Mouse (Mus musculus) cerebellum, adult 2 months (tissue): ENCODE results near the gene Leo1. TPM values are rescaled to one million over a fixed set of nuclear protein-coding genes. Genes with fewer than 3 reads are reported as not detected.
"Not testable (repeated sequence)": the region's sequence is repeated elsewhere in the genome, so short reads cannot be mapped to it uniquely, and the experiment has no call there.

Experiments used
- DNase-seq, 2 experiments: peaks; one replicate each; pipeline ENCODE4 v3.0.0; 2021
- H3K27ac ChIP-seq: fragments of 200-500 bp; 2 replicates; pipeline ENCODE4 v1.5.1; 2012; ENCODE audit warnings: low read length, control low read depth, inconsistent platforms; ENCODE audit not compliant: insufficient read depth
- H3K27me3 ChIP-seq: fragments of 200-500 bp; 2 replicates; pipeline ENCODE4 v1.6.1; 2012; ENCODE audit warnings: inconsistent platforms, mild to moderate bottlenecking, low read length, moderate library complexity; ENCODE audit not compliant: control insufficient read depth, insufficient read depth
- H3K4me1 ChIP-seq: fragments of 200-500 bp; 2 replicates; pipeline ENCODE4 v1.6.1; 2011; ENCODE audit warnings: low read length; ENCODE audit not compliant: control insufficient read depth, insufficient read depth
- H3K4me3 ChIP-seq: fragments of 200-500 bp; replicated peaks from 2 replicates; pipeline ENCODE3; 2011; ENCODE audit warnings: mild to moderate bottlenecking, low read depth, low read length, control low read depth; ENCODE audit not compliant: insufficient read depth
- CTCF ChIP-seq: fragments of 200-500 bp; IDR thresholded peaks from 2 replicates; pipeline ENCODE4 v1.5.1; 2011; ENCODE audit warnings: low read depth, mild to moderate bottlenecking, control low read depth, low read length, moderate library complexity, borderline replicate concordance; ENCODE audit not compliant: insufficient read depth
- POLR2A ChIP-seq: fragments of 200-500 bp; IDR thresholded peaks from 2 replicates; pipeline ENCODE4 v1.6.1; 2011; ENCODE audit warnings: low read length, control low read depth, borderline replicate concordance; ENCODE audit not compliant: insufficient read depth
- WGBS: fragments of 180-500 bp; shearing (Covaris S2); methylation state at CpG from one replicate; pipeline ENCODE4 v1.1.7; 2018; 5-methylcytosine and 5-hydroxymethylcytosine counted together
- polyA plus RNA-seq: library from polyadenylated mRNA; depleted of rRNA; stranded (reverse); fragments of >200 nt; gene quantifications from 2 replicates; pipeline ENCODE4 v1.2.3, GENCODE M21; 2012

Leo1 gene
- polyA plus RNA-seq, 1 experiment = 26.9 TPM

DNA sequence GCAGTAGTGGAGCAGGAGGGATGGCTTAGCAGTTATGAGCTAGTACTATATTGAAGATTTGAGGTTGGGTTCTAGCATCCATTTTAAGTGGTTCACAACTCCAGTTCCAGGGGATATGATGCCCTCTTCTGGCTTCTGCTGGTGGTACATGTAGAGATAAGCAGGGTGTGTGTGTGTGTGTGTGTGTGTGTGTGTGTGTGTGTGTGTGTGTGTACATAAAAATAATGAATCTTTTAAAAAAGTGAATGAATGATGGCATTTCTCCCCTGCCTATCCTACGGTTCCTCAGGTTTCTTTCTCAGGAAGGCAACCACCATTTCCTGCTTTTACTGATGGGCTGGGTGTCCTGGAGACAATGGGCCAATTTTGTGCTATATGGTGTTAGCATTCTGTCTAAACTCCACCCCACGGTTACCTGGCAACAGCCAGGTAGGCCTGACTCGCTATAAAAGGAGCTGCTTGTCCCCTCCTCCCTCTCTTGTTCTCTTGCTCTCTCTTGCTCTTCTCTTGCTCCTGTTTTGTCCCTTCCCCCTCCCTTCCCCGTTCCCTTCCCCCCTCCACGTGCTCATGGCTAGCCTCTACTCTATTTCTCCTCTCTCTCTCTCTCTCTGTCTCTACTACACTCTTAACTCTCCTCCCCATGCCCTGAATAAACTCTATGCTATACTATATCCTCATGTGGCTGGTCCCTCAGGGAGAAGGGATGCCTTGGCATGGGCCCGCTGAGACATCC lies 3.5 kb upstream of the Leo1 start:
- no peak for DNase-seq
- Histone ChIP-seq H3K27me3 (no peaks in the 10 kb centered on the region), H3K27ac (no peak overlapping the region), H3K4me1 (peaks cover 8% of the 10 kb centered on the region), H3K4me3 (no peak overlapping the region)
- no peak for TF ChIP-seq POLR2A
- TF ChIP-seq CTCF = peak; percentile 6; the same call in 1 of the 2 replicates
- WGBS = 45% methylated on average over 6 of the region's 6 CpGs

- WGBS = 1% methylated on average over 31 of the region's 31 CpGs
- Histone ChIP-seq H3K27ac (peak overlapping the region; percentile 6), H3K27me3 (no peaks in the 10 kb centered on the region), H3K4me3 (peak overlapping the region; percentile 67), H3K4me1 (no peaks in the 10 kb centered on the region; the same call in 1 of the 2 replicates)
- TF ChIP-seq POLR2A (0 out of 2 replicates have a peak, but pooled peaks have one; percentile 5), CTCF (no peak)
- DNase-seq = no peak
Observed at GRCm38 (mm10) chr9:75441691-75442131, 387 bp downstream of the Leo1 start.

DNA sequence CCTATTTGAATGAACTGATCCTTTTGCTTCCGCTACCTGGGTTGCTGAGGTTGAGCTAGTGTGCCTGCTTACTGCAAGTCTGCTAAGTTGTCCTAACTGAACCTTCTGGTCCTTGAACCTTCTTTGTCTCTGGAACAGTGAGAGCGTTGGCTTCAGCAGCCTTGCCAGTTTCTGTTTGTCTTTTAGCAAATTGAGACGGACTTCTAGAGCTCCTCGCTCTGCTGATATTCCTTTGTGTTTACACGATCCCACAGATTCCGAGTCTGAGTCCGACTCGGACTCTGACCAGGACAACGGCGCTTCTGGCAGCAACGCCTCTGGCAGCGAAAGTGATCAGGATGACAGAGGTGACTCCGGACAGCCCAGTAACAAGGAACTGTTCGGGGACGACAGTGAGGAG lies 3.7 kb downstream of the Leo1 start:
- Histone ChIP-seq H3K4me3 (no peak overlapping the region), H3K27me3 (no peaks in the 10 kb centered on the region), H3K4me1 (no peaks in the 10 kb centered on the region; the same call in 1 of the 2 replicates), H3K27ac (no peak overlapping the region)
- WGBS = 86% methylated on average over 15 of the region's 15 CpGs
- TF ChIP-seq POLR2A = no peak
- TF ChIP-seq CTCF = no peak
- DNase-seq = no peak

DNA sequence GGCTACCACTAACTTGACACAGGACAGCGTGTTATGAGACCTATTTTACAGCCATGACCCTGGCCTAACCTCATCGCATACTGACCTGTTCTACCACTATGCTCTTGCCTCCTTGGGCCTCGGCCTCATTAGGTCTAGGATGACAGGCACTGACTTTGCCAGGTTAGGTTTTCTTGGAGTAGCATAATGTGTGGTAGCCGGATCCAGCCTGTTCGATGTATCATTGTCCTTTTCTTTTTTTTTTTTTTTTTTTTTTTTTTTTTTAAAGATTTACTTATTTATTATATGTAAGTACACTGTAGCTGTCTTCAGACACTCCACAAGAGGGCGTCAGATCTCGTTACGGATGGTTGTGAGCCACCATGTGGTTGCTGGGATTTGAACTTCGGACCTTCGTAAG lies 5.2 kb downstream of the Leo1 start:
- not testable (repeated sequence) for DNase-seq, H3K27ac ChIP-seq
- WGBS = 81% methylated on average over 10 of the region's 10 CpGs

GRCm38 (mm10) chr9:75448021-75448420 lies 6.7 kb downstream of the Leo1 start:
- 51% methylated on average over 3 of the region's 3 CpGs for WGBS
- Histone ChIP-seq H3K27ac (no peak overlapping the region), H3K27me3 (no peaks in the 10 kb centered on the region), H3K4me1 (no peaks in the 10 kb centered on the region; the same call in 1 of the 2 replicates), H3K4me3 (no peak overlapping the region)
- DNase-seq = no peak
- TF ChIP-seq POLR2A (no peak), CTCF (no peak)

More for the DNA sequence above, 5.2 kb downstream of the Leo1 start:
- not testable (repeated sequence) for H3K27me3 ChIP-seq, H3K4me3 ChIP-seq, H3K4me1 ChIP-seq

GRCm38 (mm10) chr9:75453994-75454393 lies 12.7 kb downstream of the Leo1 start:
- H3K27me3 ChIP-seq = no peaks in the 10 kb centered on the region
- no peak overlapping the region for H3K4me3 ChIP-seq
- no peak overlapping the region for H3K27ac ChIP-seq
- DNase-seq = no peak
- 92% methylated on average over 2 of the region's 2 CpGs for WGBS
- H3K4me1 ChIP-seq = no peaks in the 10 kb centered on the region
- no peak for TF ChIP-seq POLR2A
- TF ChIP-seq CTCF = no peak

DNA sequence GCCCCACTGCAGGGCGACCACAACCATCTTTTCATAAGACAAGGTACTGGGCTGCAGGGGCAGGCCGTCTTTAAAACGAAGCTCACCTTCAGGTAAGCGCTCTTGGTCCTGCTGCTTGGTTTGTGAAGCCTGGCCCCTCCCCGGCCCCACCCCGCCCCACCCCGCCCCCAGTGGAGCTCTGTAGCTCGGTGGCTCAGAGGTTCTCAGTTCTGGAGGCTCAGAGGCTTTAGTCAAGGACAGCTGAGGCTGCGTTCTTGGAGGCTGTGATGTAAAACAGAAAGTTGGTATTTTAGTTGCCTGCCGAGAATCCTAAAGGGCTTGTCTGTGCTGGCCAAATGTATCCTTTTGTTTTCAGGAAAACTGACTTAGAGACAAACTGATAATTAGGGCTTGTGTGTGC lies 14.4 kb downstream of the Leo1 start:
- Histone ChIP-seq H3K4me1 (no peaks in the 10 kb centered on the region), H3K27me3 (no peaks in the 10 kb centered on the region), H3K27ac (no peak overlapping the region), H3K4me3 (no peak overlapping the region)
- no peak for DNase-seq
- WGBS = 86% methylated on average over 10 of the region's 10 CpGs
- TF ChIP-seq POLR2A (no peak), CTCF (no peak)

- H3K27me3 ChIP-seq = no peaks in the 10 kb centered on the region
- 44% methylated on average over 8 of the region's 8 CpGs for WGBS
- TF ChIP-seq POLR2A (no peak), CTCF (no peak)
- no peak for DNase-seq
- H3K4me1 ChIP-seq = peaks cover 10% of the 10 kb centered on the region; the same call in 1 of the 2 replicates
- H3K27ac ChIP-seq = no peak overlapping the region
- no peak overlapping the region for H3K4me3 ChIP-seq
Observed at GRCm38 (mm10) chr9:75463050-75463660, 21.8 kb downstream of the Leo1 start.
